Mouse (Mus musculus): ENCODE results near the gene Mindy1. TPM values are rescaled to one million over a fixed set of nuclear protein-coding genes. Genes with fewer than 3 reads are reported as not detected.
"Not testable (repeated sequence)": the region's sequence is repeated elsewhere in the genome, so short reads cannot be mapped to it uniquely, and the experiment has no call there.

The Mindy1 gene
- polyA plus RNA-seq, 1 experiment, result 43.6 TPM

DNA sequence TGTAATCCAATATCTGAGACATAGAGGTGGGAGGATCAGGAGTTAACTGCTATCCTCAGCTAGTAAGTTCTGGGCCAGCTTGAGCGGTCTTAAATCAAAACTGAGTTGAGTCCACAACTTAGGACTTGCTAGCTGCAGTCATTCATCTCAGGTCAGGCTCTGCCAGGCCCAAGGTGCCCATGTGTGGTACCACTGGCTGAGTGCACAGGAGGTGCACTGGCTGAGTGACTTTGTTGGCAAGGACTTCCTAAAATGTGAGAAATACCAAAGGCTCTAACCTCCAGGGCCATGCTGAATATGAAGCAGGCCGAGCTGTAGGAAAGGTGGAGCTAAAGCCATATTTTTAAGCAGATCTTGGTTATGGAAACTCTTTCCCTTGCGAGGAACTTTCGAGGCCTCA is 56.2 kb downstream of the Mindy1 start:
- Histone ChIP-seq H3K4me1 (ENCODE audit: control insufficient read depth, insufficient read depth, low read length) (no peaks in the 10 kb centered on the region), H3K27me3 (ENCODE audit: control insufficient read depth, insufficient read depth, low read length, poor library complexity, severe bottlenecking) (no peaks in the 10 kb centered on the region), H3K4me3 (ENCODE audit: low read depth, low read length) (no peak overlapping the region), H3K9ac (ENCODE audit: low read depth, poor library complexity, severe bottlenecking) (no peak overlapping the region), H3K27ac (ENCODE audit: insufficient read depth, low read length) (no peak overlapping the region), H3K9me3 (replicated peaks; ENCODE audit: control insufficient read depth, insufficient read depth, low read length, poor library complexity, severe bottlenecking) (no peaks in the 10 kb centered on the region), H3K36me3 (ENCODE audit: control insufficient read depth, insufficient read depth, low read length, poor library complexity, severe bottlenecking) (peaks cover 64% of the 10 kb centered on the region)
- TF ChIP-seq EP300 (IDR thresholded peaks at IDR 0.05; ENCODE audit: insufficient read depth, low read depth, low read length) (no peak), POLR2A (IDR thresholded peaks at IDR 0.05; ENCODE audit: insufficient read depth, low read length) (no peak), CTCF (IDR thresholded peaks at IDR 0.05; ENCODE audit: low read depth, low read length) (no peak)

DNA sequence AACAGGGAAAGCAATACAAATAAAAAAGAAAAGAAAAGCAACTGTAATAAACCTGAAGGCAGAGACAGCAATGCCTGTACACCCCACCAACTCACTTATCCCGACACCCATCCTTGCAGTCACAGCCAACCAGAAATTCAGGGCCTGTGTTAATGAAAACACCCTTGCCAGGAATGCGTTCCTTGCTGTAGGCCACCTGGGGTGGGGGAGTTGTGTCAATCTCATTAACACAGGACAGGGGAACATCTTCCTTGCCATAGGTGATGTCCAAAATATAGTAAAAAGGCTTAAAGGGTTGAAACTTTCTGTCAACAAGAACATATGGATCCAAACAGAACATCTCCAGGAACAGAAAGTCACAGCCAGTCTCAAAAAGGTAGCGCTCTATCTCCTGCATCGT is 57.1 kb downstream of the Mindy1 start:
- no peaks in the 10 kb centered on the region for H3K27me3 ChIP-seq (ENCODE audit: control insufficient read depth, insufficient read depth, low read length, poor library complexity, severe bottlenecking)
- peaks cover 68% of the 10 kb centered on the region for H3K36me3 ChIP-seq (ENCODE audit: control insufficient read depth, insufficient read depth, low read length, poor library complexity, severe bottlenecking)
- no peak overlapping the region for H3K27ac ChIP-seq (ENCODE audit: insufficient read depth, low read length)
- H3K4me3 ChIP-seq (ENCODE audit: low read depth, low read length), result no peak overlapping the region
- no peaks in the 10 kb centered on the region for H3K4me1 ChIP-seq (ENCODE audit: control insufficient read depth, insufficient read depth, low read length)
- TF ChIP-seq CTCF (IDR thresholded peaks at IDR 0.05; ENCODE audit: low read depth, low read length) (no peak), EP300 (IDR thresholded peaks at IDR 0.05; ENCODE audit: insufficient read depth, low read depth, low read length) (no peak), POLR2A (IDR thresholded peaks at IDR 0.05; ENCODE audit: insufficient read depth, low read length) (no peak)
- H3K9ac ChIP-seq (ENCODE audit: low read depth, poor library complexity, severe bottlenecking), result no peak overlapping the region
- no peaks in the 10 kb centered on the region for H3K9me3 ChIP-seq (replicated peaks; ENCODE audit: control insufficient read depth, insufficient read depth, low read length, poor library complexity, severe bottlenecking)

DNA sequence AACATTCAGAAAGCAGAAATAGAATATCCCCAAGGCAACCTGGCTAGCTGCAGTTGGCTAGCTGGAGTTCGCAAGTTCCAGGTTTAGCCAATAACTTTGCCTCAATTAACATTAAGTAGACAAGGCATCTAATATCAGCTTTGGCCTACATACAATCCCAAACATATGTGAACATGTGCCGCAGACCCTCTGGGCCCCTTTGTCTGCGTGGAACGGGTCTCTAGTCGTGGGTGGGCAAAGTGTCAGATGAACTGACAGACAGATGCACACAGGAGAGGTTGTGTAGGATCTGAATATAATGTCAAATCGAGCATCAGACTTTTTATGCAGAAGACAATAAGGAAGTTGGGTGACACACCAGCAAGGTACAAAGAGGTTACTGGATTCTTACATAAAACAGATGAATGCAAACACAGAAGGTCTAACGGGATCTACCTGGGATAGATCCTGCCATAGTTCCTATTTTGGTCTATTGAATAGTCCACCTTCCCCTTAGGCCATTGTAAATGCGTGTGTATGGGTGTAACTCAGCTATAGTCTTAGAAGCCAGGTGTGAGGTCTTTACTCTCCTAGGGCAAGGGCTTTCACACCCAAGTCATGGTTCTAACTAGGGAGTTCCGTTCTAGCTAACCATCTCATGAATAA is 62.3 kb downstream of the Mindy1 start:
- H3K27me3 ChIP-seq (ENCODE audit: control insufficient read depth, insufficient read depth, low read length, poor library complexity, severe bottlenecking), result not testable (repeated sequence)

More for the DNA sequence above, 62.3 kb downstream of the Mindy1 start:
- H3K27ac ChIP-seq (ENCODE audit: insufficient read depth, low read length); H3K4me3 ChIP-seq (ENCODE audit: low read depth, low read length); H3K9me3 ChIP-seq (replicated peaks; ENCODE audit: control insufficient read depth, insufficient read depth, low read length, poor library complexity, severe bottlenecking); H3K4me1 ChIP-seq (ENCODE audit: control insufficient read depth, insufficient read depth, low read length); H3K9ac ChIP-seq (ENCODE audit: low read depth, poor library complexity, severe bottlenecking): not testable (repeated sequence)
- H3K36me3 ChIP-seq (ENCODE audit: control insufficient read depth, insufficient read depth, low read length, poor library complexity, severe bottlenecking), result peaks cover 85% of the 10 kb centered on the region

Other genes with a start within 250 kb of the Mindy1 start
- 286 and 316 TPM in 2 replicates for gene Psmd4, start 238.7 kb upstream of the Mindy1 start, polyA plus RNA-seq (2011; ENCODE audit: insufficient read depth, insufficient read length, low read depth, missing spikeins)
- 53.9 and 63.5 TPM in 2 replicates for gene Pip5k1a, start 174.4 kb upstream of the Mindy1 start, polyA plus RNA-seq (2011; ENCODE audit: insufficient read depth, insufficient read length, low read depth, missing spikeins)
- 78.0 and 83.5 TPM in 2 replicates for gene Vps72, start 170.3 kb upstream of the Mindy1 start, polyA plus RNA-seq (2011; ENCODE audit: insufficient read depth, insufficient read length, low read depth, missing spikeins)
- gene Tmod4, start 156.9 kb upstream of the Mindy1 start, polyA plus RNA-seq (2011; ENCODE audit: insufficient read depth, insufficient read length, low read depth, missing spikeins), result 0.90 TPM in 1 of 2 replicates, not detected in the other
- 48.5 and 52.1 TPM in 2 replicates for gene Scnm1, start 147.3 kb upstream of the Mindy1 start, polyA plus RNA-seq (2011; ENCODE audit: insufficient read depth, insufficient read length, low read depth, missing spikeins)
- gene Lysmd1, start 147.3 kb upstream of the Mindy1 start, polyA plus RNA-seq (2011; ENCODE audit: insufficient read depth, insufficient read length, low read depth, missing spikeins), result 4.0 and 5.7 TPM in 2 replicates
- not detected in 2 replicates for gene Tnfaip8l2, start 139.0 kb upstream of the Mindy1 start, polyA plus RNA-seq (2011; ENCODE audit: insufficient read depth, insufficient read length, low read depth, missing spikeins)
- gene Sema6c, start 120.9 kb upstream of the Mindy1 start, polyA plus RNA-seq (2011; ENCODE audit: insufficient read depth, insufficient read length, low read depth, missing spikeins), result 13.3 and 18.8 TPM in 2 replicates
- 39.8 and 49.0 TPM in 2 replicates for gene Gabpb2, start 63.4 kb upstream of the Mindy1 start, polyA plus RNA-seq (2011; ENCODE audit: insufficient read depth, insufficient read length, low read depth, missing spikeins)
- 57.4 and 65.6 TPM in 2 replicates for gene Cdc42se1, start 52.6 kb upstream of the Mindy1 start, polyA plus RNA-seq (2011; ENCODE audit: insufficient read depth, insufficient read length, low read depth, missing spikeins)
- 13.1 and 15.5 TPM in 2 replicates for gene Mllt11, start 49.2 kb upstream of the Mindy1 start, polyA plus RNA-seq (2011; ENCODE audit: insufficient read depth, insufficient read length, low read depth, missing spikeins)
- 1.2 and 2.1 TPM in 2 replicates for gene Gm128, start 39.7 kb upstream of the Mindy1 start, polyA plus RNA-seq (2011; ENCODE audit: insufficient read depth, insufficient read length, low read depth, missing spikeins)
- gene Bnipl, start 30.2 kb upstream of the Mindy1 start, polyA plus RNA-seq (2011; ENCODE audit: insufficient read depth, insufficient read length, low read depth, missing spikeins), result 4.1 and 4.8 TPM in 2 replicates
- 42.9 and 43.9 TPM in 2 replicates for gene Prune1, start 731 bp downstream of the Mindy1 start, polyA plus RNA-seq (2011; ENCODE audit: insufficient read depth, insufficient read length, low read depth, missing spikeins)
- gene Anxa9, start 25.8 kb downstream of the Mindy1 start, polyA plus RNA-seq (2011; ENCODE audit: insufficient read depth, insufficient read length, low read depth, missing spikeins), result 1.9 and 2.0 TPM in 2 replicates
- 99.9 and 103 TPM in 2 replicates for gene Cers2, start 33.4 kb downstream of the Mindy1 start, polyA plus RNA-seq (2011; ENCODE audit: insufficient read depth, insufficient read length, low read depth, missing spikeins)
- gene Setdb1, start 75.9 kb downstream of the Mindy1 start, polyA plus RNA-seq (2011; ENCODE audit: insufficient read depth, insufficient read length, low read depth, missing spikeins), result 67.9 and 73.3 TPM in 2 replicates
- gene 4930558C23Rik, start 121.5 kb downstream of the Mindy1 start, polyA plus RNA-seq (2011; ENCODE audit: insufficient read depth, insufficient read length, low read depth, missing spikeins), result 0.84 and 2.2 TPM in 2 replicates
- gene Arnt, start 153.0 kb downstream of the Mindy1 start, polyA plus RNA-seq (2011; ENCODE audit: insufficient read depth, insufficient read length, low read depth, missing spikeins), result 70.9 and 75.5 TPM in 2 replicates
- not detected in 2 replicates for gene Ctsk, start 217.9 kb downstream of the Mindy1 start, polyA plus RNA-seq (2011; ENCODE audit: insufficient read depth, insufficient read length, low read depth, missing spikeins)
- gene Ctss, start 245.4 kb downstream of the Mindy1 start, polyA plus RNA-seq (2011; ENCODE audit: insufficient read depth, insufficient read length, low read depth, missing spikeins), result not detected in 2 replicates

Data from ES-Bruce4 (cell line).